Mouse (Mus musculus) brown adipose tissue, adult 24 weeks (tissue): Measurements from ENCODE around the gene Zfp978. TPM values are rescaled to one million over a fixed set of nuclear protein-coding genes. Genes with fewer than 3 reads are reported as not detected.
"Not testable (repeated sequence)": the region's sequence is repeated elsewhere in the genome, so short reads cannot be mapped to it uniquely, and the experiment has no call there.

Experiments
- H3K27ac ChIP-seq: fragments of 200-500 bp; replicated peaks from 2 replicates; pipeline ENCODE4 v1.5.1; 2012; ENCODE audit warnings: low read depth, mild to moderate bottlenecking, low read length
- H3K4me1 ChIP-seq: fragments of 200-500 bp; 2 replicates; pipeline ENCODE4 v1.6.1; 2012; ENCODE audit warnings: low read length, mixed read lengths; ENCODE audit not compliant: control insufficient read depth, insufficient read depth, insufficient read length
- H3K4me3 ChIP-seq: fragments of 200-500 bp; 2 replicates; pipeline ENCODE4 v1.5.1; 2012; ENCODE audit warnings: low read depth, mild to moderate bottlenecking, low read length, moderate library complexity; ENCODE audit not compliant: insufficient read depth
- polyA plus RNA-seq: library from polyadenylated mRNA; stranded (reverse); fragments of >200 nt; gene quantifications from 2 replicates; pipeline ENCODE4 v1.2.4, GENCODE M21; 2012; ENCODE audit not compliant: missing spikeins, insufficient read depth, insufficient read length

Zfp978 gene
- polyA plus RNA-seq = 1.8 TPM in 1 of 2 replicates, not detected in the other

GRCm38 (mm10) chr4:147361003-147361402, at the start of gene Zfp978:
Zfp978 (plus strand) TSS chr4:147361303.
- H3K4me3 ChIP-seq, H3K4me1 ChIP-seq, H3K27ac ChIP-seq: not testable (repeated sequence)

- H3K27ac ChIP-seq, H3K4me1 ChIP-seq, H3K4me3 ChIP-seq: not testable (repeated sequence)
Observed at GRCm38 (mm10) chr4:147335036-147335690, 25.9 kb upstream of the Zfp978 start.

GRCm38 (mm10) chr4:147335691-147336367, 25.3 kb upstream of the Zfp978 start:
- not testable (repeated sequence) for H3K4me3 ChIP-seq, H3K27ac ChIP-seq

GRCm38 (mm10) chr4:147336368-147337195, 24.5 kb upstream of the Zfp978 start:
- not testable (repeated sequence) for H3K27ac ChIP-seq, H3K4me1 ChIP-seq

More at GRCm38 (mm10) chr4:147335691-147336367, 25.3 kb upstream of the Zfp978 start:
- not testable (repeated sequence) for H3K4me1 ChIP-seq

GRCm38 (mm10) chr4:147337520-147337919, 23.6 kb upstream of the Zfp978 start:
- H3K4me3 ChIP-seq, H3K4me1 ChIP-seq, H3K27ac ChIP-seq: not testable (repeated sequence)

More at GRCm38 (mm10) chr4:147336368-147337195, 24.5 kb upstream of the Zfp978 start:
- not testable (repeated sequence) for H3K4me3 ChIP-seq

GRCm38 (mm10) chr4:147338032-147338610, 23.0 kb upstream of the Zfp978 start:
- Histone ChIP-seq H3K4me3 (no peak overlapping the region), H3K4me1 (no peaks in the 10 kb centered on the region), H3K27ac (no peak overlapping the region)

GRCm38 (mm10) chr4:147338706-147339105, 22.4 kb upstream of the Zfp978 start:
- not testable (repeated sequence) for H3K4me3 ChIP-seq, H3K27ac ChIP-seq, H3K4me1 ChIP-seq

GRCm38 (mm10) chr4:147339601-147340219, 21.4 kb upstream of the Zfp978 start:
- not testable (repeated sequence) for H3K4me3 ChIP-seq, H3K4me1 ChIP-seq, H3K27ac ChIP-seq

- not testable (repeated sequence) for H3K4me3 ChIP-seq, H3K27ac ChIP-seq, H3K4me1 ChIP-seq
Observed at GRCm38 (mm10) chr4:147340236-147340635, 20.9 kb upstream of the Zfp978 start.

GRCm38 (mm10) chr4:147340876-147341275, 20.2 kb upstream of the Zfp978 start:
- not testable (repeated sequence) for H3K4me3 ChIP-seq, H3K4me1 ChIP-seq, H3K27ac ChIP-seq

- not testable (repeated sequence) for H3K27ac ChIP-seq, H3K4me3 ChIP-seq, H3K4me1 ChIP-seq
Observed at GRCm38 (mm10) chr4:147343042-147343908, 17.8 kb upstream of the Zfp978 start.

- H3K4me1 ChIP-seq, H3K27ac ChIP-seq, H3K4me3 ChIP-seq: not testable (repeated sequence)
Observed at GRCm38 (mm10) chr4:147345061-147345554, 16.0 kb upstream of the Zfp978 start.

- H3K4me3 ChIP-seq, H3K4me1 ChIP-seq, H3K27ac ChIP-seq: not testable (repeated sequence)
Observed at GRCm38 (mm10) chr4:147346361-147347035, 14.6 kb upstream of the Zfp978 start.
